Mouse (Mus musculus) spleen, adult 2 months (tissue): Measurements from ENCODE around the gene Hk3. TPM values are rescaled to one million over a fixed set of nuclear protein-coding genes. Genes with fewer than 3 reads are reported as not detected.

ENCODE experiments used
- DNase-seq, 2 experiments: peaks; one replicate each; pipeline versions ENCODE4 v3.0.0 to v3.0.0-alpha.2; 2012 to 2021; ENCODE audit warnings: low spot score in 2 of 2, low read depth in 1 of 2
- H3K27ac ChIP-seq: fragments of 200-500 bp; 2 replicates; pipeline ENCODE4 v1.5.1; 2012; ENCODE audit warnings: low read length, inconsistent platforms; ENCODE audit not compliant: insufficient read depth
- H3K27me3 ChIP-seq: fragments of 200-500 bp; 2 replicates; pipeline ENCODE4 v1.6.1; 2012; ENCODE audit warnings: mild to moderate bottlenecking, moderate library complexity, low read length, inconsistent platforms; ENCODE audit not compliant: control insufficient read depth, insufficient read depth
- H3K36me3 ChIP-seq: fragments of 200-500 bp; 2 replicates; pipeline ENCODE4 v1.6.1; 2012; ENCODE audit warnings: mild to moderate bottlenecking, low read length, inconsistent platforms; ENCODE audit not compliant: control insufficient read depth, insufficient read depth
- H3K4me1 ChIP-seq: fragments of 200-500 bp; 2 replicates; pipeline ENCODE4 v1.6.1; 2011; ENCODE audit warnings: inconsistent platforms; ENCODE audit not compliant: control insufficient read depth, insufficient read depth, insufficient read length
- H3K4me3 ChIP-seq: fragments of 200-500 bp; 2 replicates; pipeline ENCODE4 v1.5.1; 2011; ENCODE audit warnings: mild to moderate bottlenecking, inconsistent platforms; ENCODE audit not compliant: insufficient read depth, insufficient read length; ENCODE audit errors: extremely low read depth
- CTCF ChIP-seq: fragments of 200-500 bp; IDR thresholded peaks from 2 replicates; pipeline ENCODE4 v1.5.1; 2011; ENCODE audit warnings: mild to moderate bottlenecking, inconsistent platforms; ENCODE audit not compliant: insufficient read depth, insufficient read length, insufficient replicate concordance; ENCODE audit errors: extremely low read depth
- POLR2A ChIP-seq: fragments of 200-500 bp; IDR thresholded peaks from 2 replicates; pipeline ENCODE4 v1.6.1; 2011; ENCODE audit warnings: low read depth, low read length, inconsistent platforms
- WGBS: fragments of 180-500 bp; shearing (Covaris S2); methylation state at CpG from one replicate; pipeline ENCODE4 v1.1.7; 2018; 5-methylcytosine and 5-hydroxymethylcytosine counted together
- polyA plus RNA-seq: library from polyadenylated mRNA; depleted of rRNA; stranded (reverse); fragments of >200 nt; gene quantifications from 2 replicates; pipeline ENCODE4 v1.2.3, GENCODE M21; 2012

The Hk3 gene
- polyA plus RNA-seq, 1 experiment = 14.1 TPM

DNA sequence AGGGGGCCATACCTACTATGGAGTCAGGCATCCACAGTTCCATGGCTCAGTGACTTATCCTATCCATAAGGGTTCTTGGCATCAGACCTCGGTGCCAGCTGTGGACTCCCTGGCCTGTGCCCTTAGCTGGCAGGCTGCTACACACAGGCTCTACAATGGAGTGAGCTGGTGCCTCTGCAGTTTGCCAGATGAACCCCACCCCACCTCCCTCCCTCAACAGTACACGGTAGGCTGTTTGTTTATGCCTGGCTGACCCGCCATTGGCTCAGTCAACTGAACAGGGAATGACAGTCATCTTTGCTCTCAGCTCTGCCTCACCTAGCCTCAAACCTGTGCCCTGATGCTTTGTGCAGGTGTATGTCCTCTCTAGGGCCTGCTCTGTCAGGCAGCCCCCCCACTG is 45.6 kb downstream of the Hk3 start:
- Histone ChIP-seq H3K36me3 (no peaks in the 10 kb centered on the region), H3K27me3 (no peaks in the 10 kb centered on the region), H3K4me1 (no peaks in the 10 kb centered on the region), H3K4me3 (no peak overlapping the region), H3K27ac (no peak overlapping the region)
- 78% methylated on average over 3 of the region's 3 CpGs for WGBS
- DNase-seq = no peak
- TF ChIP-seq POLR2A (no peak), CTCF (no peak)

- no peak for TF ChIP-seq POLR2A
- no peak for TF ChIP-seq CTCF
- Histone ChIP-seq H3K36me3 (no peaks in the 10 kb centered on the region), H3K4me3 (no peak overlapping the region), H3K27ac (no peak overlapping the region), H3K4me1 (no peaks in the 10 kb centered on the region), H3K27me3 (no peaks in the 10 kb centered on the region)
- DNase-seq = no peak
- WGBS = 44% methylated on average over 14 of the region's 14 CpGs
These were observed 50.5 kb downstream of the Hk3 start for GRCm38 (mm10) chr13:54970521-54971247.

GRCm38 (mm10) chr13:54969513-54969912 is 51.7 kb downstream of the Hk3 start:
- Histone ChIP-seq H3K27ac (no peak overlapping the region), H3K36me3 (no peaks in the 10 kb centered on the region), H3K4me1 (no peaks in the 10 kb centered on the region), H3K27me3 (no peaks in the 10 kb centered on the region), H3K4me3 (no peak overlapping the region)
- TF ChIP-seq CTCF = no peak
- no peak for TF ChIP-seq POLR2A
- WGBS = 64% methylated on average over 9 of the region's 9 CpGs
- no peak for DNase-seq

GRCm38 (mm10) chr13:54968636-54969035 is 52.5 kb downstream of the Hk3 start:
- H3K27me3 ChIP-seq = no peaks in the 10 kb centered on the region

GRCm38 (mm10) chr13:54967501-54967900 is 53.7 kb downstream of the Hk3 start:
- no peak for DNase-seq
- no peak overlapping the region for H3K4me3 ChIP-seq
- H3K4me1 ChIP-seq = 0 out of 2 replicates have a peak, but pooled peaks cover 3% of the 10 kb centered on the region
- WGBS = 87% methylated on average over 11 of the region's 11 CpGs
- no peak for TF ChIP-seq POLR2A
- TF ChIP-seq CTCF = no peak
- no peaks in the 10 kb centered on the region for H3K27me3 ChIP-seq
- no peaks in the 10 kb centered on the region for H3K36me3 ChIP-seq
- no peak overlapping the region for H3K27ac ChIP-seq

More at GRCm38 (mm10) chr13:54968636-54969035, 52.5 kb downstream of the Hk3 start:
- Histone ChIP-seq H3K36me3 (no peaks in the 10 kb centered on the region), H3K27ac (no peak overlapping the region), H3K4me1 (0 out of 2 replicates have a peak, but pooled peaks cover under 1% of the 10 kb centered on the region), H3K4me3 (no peak overlapping the region)
- TF ChIP-seq POLR2A (no peak), CTCF (no peak)
- no peak for DNase-seq
- WGBS = 61% methylated on average over 5 of the region's 5 CpGs

DNA sequence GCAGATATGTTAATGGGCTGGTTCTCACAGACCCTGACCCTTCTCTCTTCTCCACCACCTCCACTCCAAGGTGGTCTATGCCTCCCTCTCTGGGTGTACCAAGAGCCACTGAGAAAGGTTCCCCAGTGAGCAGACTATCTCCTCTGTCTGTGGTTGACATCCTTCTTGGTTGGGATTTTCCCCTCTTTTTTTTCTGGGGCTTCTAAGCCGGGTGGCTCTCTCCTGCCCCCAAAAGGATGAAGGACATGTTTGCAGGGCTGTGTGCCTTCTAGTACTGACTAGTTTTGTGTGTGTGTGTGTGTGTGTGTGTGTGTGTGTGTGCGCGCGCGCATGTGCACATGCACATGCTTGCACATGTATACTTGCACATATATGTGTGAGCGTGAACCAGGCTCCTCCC is 55.9 kb downstream of the Hk3 start:
- DNase-seq = no peak
- Histone ChIP-seq H3K27ac (no peak overlapping the region), H3K27me3 (no peaks in the 10 kb centered on the region), H3K36me3 (no peaks in the 10 kb centered on the region), H3K4me1 (0 out of 2 replicates have a peak, but pooled peaks cover 3% of the 10 kb centered on the region), H3K4me3 (no peak overlapping the region)
- TF ChIP-seq POLR2A (no peak), CTCF (no peak)
- 88% methylated on average over 6 of the region's 6 CpGs for WGBS

GRCm38 (mm10) chr13:54960491-54960890 is 60.7 kb downstream of the Hk3 start:
- no peak for DNase-seq
- Histone ChIP-seq H3K4me3 (no peak overlapping the region), H3K4me1 (peaks cover 3% of the 10 kb centered on the region; the same call in 1 of the 2 replicates), H3K27me3 (peaks cover 8% of the 10 kb centered on the region; the same call in 1 of the 2 replicates), H3K36me3 (no peaks in the 10 kb centered on the region), H3K27ac (no peak overlapping the region)
- WGBS = 70% methylated on average over 3 of the region's 3 CpGs
- no peak for TF ChIP-seq CTCF
- TF ChIP-seq POLR2A = no peak
